Mouse (Mus musculus) C2C12 (cell line): ENCODE results near the gene Foxn3. TPM values are rescaled to one million over a fixed set of nuclear protein-coding genes. Genes with fewer than 3 reads are reported as not detected.

Source experiments
- H3K27me3 ChIP-seq: one replicate; pipeline ENCODE4 v1.6.1; 2011; ENCODE audit not compliant: control insufficient read depth, insufficient read depth, insufficient read length
- H3K36me3 ChIP-seq: one replicate; pipeline ENCODE4 v1.6.1; 2011; ENCODE audit not compliant: control insufficient read depth, insufficient read depth
- H3K4me3 ChIP-seq: one replicate; pipeline ENCODE4 v1.5.1; 2011; ENCODE audit warnings: mild to moderate bottlenecking, control low read depth; ENCODE audit not compliant: poor library complexity, insufficient read depth, severe bottlenecking
- H3K79me2 ChIP-seq: one replicate; pipeline ENCODE4 v1.6.1; 2011; ENCODE audit not compliant: control insufficient read depth, insufficient read depth
- H3K79me3 ChIP-seq: one replicate; pipeline ENCODE4 v1.6.1; 2011; ENCODE audit warnings: low read depth, control low read depth
- H3ac ChIP-seq: one replicate; pipeline ENCODE3; 2011; ENCODE audit warnings: low read depth; ENCODE audit not compliant: control insufficient read depth, insufficient read length
- CEBPB ChIP-seq: IDR thresholded peaks from one replicate; pipeline ENCODE4 v1.6.1; 2011; ENCODE audit warnings: low read depth, mild to moderate bottlenecking, control low read depth, moderate library complexity
- CTCF ChIP-seq: IDR thresholded peaks from one replicate; pipeline ENCODE4 v1.5.1; 2011; ENCODE audit not compliant: control insufficient read depth, insufficient read depth, insufficient read length
- FOSL1 ChIP-seq: IDR thresholded peaks from one replicate; pipeline ENCODE4 v1.8.0; 2011; ENCODE audit warnings: mild to moderate bottlenecking, low read length; ENCODE audit not compliant: poor library complexity, insufficient read depth, severe bottlenecking
- MAX ChIP-seq: IDR thresholded peaks from one replicate; pipeline ENCODE4 v1.6.1; 2011; ENCODE audit warnings: mild to moderate bottlenecking, control low read depth
- MYOD1 ChIP-seq: IDR thresholded peaks from one replicate; pipeline ENCODE4 v1.6.1; 2011; ENCODE audit warnings: low read depth; ENCODE audit not compliant: control insufficient read depth, insufficient read length
- MYOG ChIP-seq: IDR thresholded peaks from one replicate; pipeline ENCODE4 v1.6.1; 2011; ENCODE audit not compliant: control insufficient read depth, insufficient read length; ENCODE audit errors: extremely low read depth
- USF1 ChIP-seq: IDR thresholded peaks from one replicate; pipeline ENCODE4 v1.6.1; 2011; ENCODE audit warnings: low read depth, mild to moderate bottlenecking, control low read depth, moderate library complexity
- polyA plus RNA-seq: library from polyadenylated mRNA; unstranded; fragments of >200 nt; fragmentation: generic; extraction: Trizol; gene quantifications from one replicate; pipeline ENCODE4 v1.2.1, GENCODE M21; 2012; ENCODE audit warnings: missing spikeins

The Foxn3 gene
- polyA plus RNA-seq, 1 experiment = 4.2 TPM

- no peaks in the 10 kb centered on the region for H3K36me3 ChIP-seq
- no peaks in the 10 kb centered on the region for H3K79me2 ChIP-seq
- no peak overlapping the region for H3ac ChIP-seq
- TF ChIP-seq USF1 = no peak
- TF ChIP-seq FOSL1 = no peak
- TF ChIP-seq CTCF = no peak
- no peak for TF ChIP-seq CEBPB
- TF ChIP-seq MAX = no peak
- no peak for TF ChIP-seq MYOD1
- TF ChIP-seq MYOG = no peak
- no peaks in the 10 kb centered on the region for H3K79me3 ChIP-seq
- peaks cover 3% of the 10 kb centered on the region for H3K27me3 ChIP-seq
- H3K4me3 ChIP-seq = no peak overlapping the region
These were observed 24.0 kb upstream of the Foxn3 start for GRCm38 (mm10) chr12:99587338-99587737.

GRCm38 (mm10) chr12:99579989-99580388, 16.6 kb upstream of the Foxn3 start:
- Histone ChIP-seq H3K79me2 (no peaks in the 10 kb centered on the region), H3K27me3 (peaks cover 8% of the 10 kb centered on the region), H3K36me3 (no peaks in the 10 kb centered on the region), H3ac (no peak overlapping the region), H3K79me3 (no peaks in the 10 kb centered on the region), H3K4me3 (no peak overlapping the region)
- no peak for TF ChIP-seq USF1
- no peak for TF ChIP-seq CEBPB
- no peak for TF ChIP-seq MAX
- TF ChIP-seq FOSL1 = no peak
- no peak for TF ChIP-seq MYOD1
- TF ChIP-seq CTCF = no peak

GRCm38 (mm10) chr12:99576682-99577081, 13.3 kb upstream of the Foxn3 start:
- no peak overlapping the region for H3ac ChIP-seq
- H3K79me3 ChIP-seq = no peaks in the 10 kb centered on the region
- no peaks in the 10 kb centered on the region for H3K79me2 ChIP-seq
- no peak for TF ChIP-seq MYOG
- no peak for TF ChIP-seq MYOD1
- no peak for TF ChIP-seq MAX
- TF ChIP-seq CEBPB = no peak
- TF ChIP-seq CTCF = no peak
- TF ChIP-seq USF1 = no peak
- TF ChIP-seq FOSL1 = no peak
- no peak overlapping the region for H3K4me3 ChIP-seq
- H3K27me3 ChIP-seq = peaks cover 8% of the 10 kb centered on the region
- no peaks in the 10 kb centered on the region for H3K36me3 ChIP-seq

GRCm38 (mm10) chr12:99574299-99574698, 10.9 kb upstream of the Foxn3 start:
- H3K79me3 ChIP-seq = no peaks in the 10 kb centered on the region
- no peak for TF ChIP-seq MYOG
- no peak for TF ChIP-seq FOSL1
- TF ChIP-seq USF1 = no peak
- TF ChIP-seq MYOD1 = no peak
- TF ChIP-seq CEBPB = no peak
- TF ChIP-seq CTCF = no peak
- no peak for TF ChIP-seq MAX
- peaks cover 8% of the 10 kb centered on the region for H3K27me3 ChIP-seq
- no peaks in the 10 kb centered on the region for H3K79me2 ChIP-seq
- H3K36me3 ChIP-seq = no peaks in the 10 kb centered on the region
- H3K4me3 ChIP-seq = no peak overlapping the region
- H3ac ChIP-seq = no peak overlapping the region

- Histone ChIP-seq H3K27me3 (peaks cover 4% of the 10 kb centered on the region), H3K36me3 (no peaks in the 10 kb centered on the region)
- no peak for TF ChIP-seq USF1
- TF ChIP-seq FOSL1 = no peak
- TF ChIP-seq MYOG = no peak
- TF ChIP-seq CTCF = no peak
- TF ChIP-seq MAX = no peak
- no peak for TF ChIP-seq CEBPB
- no peak for TF ChIP-seq MYOD1
These were observed 9.7 kb upstream of the Foxn3 start for GRCm38 (mm10) chr12:99573036-99573435.

GRCm38 (mm10) chr12:99571999-99572398, 8.6 kb upstream of the Foxn3 start:
- Histone ChIP-seq H3K4me3 (no peak overlapping the region), H3K79me3 (no peaks in the 10 kb centered on the region), H3K36me3 (no peaks in the 10 kb centered on the region), H3ac (no peak overlapping the region), H3K27me3 (no peaks in the 10 kb centered on the region), H3K79me2 (no peaks in the 10 kb centered on the region)
- TF ChIP-seq USF1 (no peak), MAX (no peak), MYOD1 (no peak), CTCF (no peak), FOSL1 (no peak), CEBPB (no peak), MYOG (no peak)

More at GRCm38 (mm10) chr12:99573036-99573435, 9.7 kb upstream of the Foxn3 start:
- H3K4me3 ChIP-seq = no peak overlapping the region
- no peak overlapping the region for H3ac ChIP-seq
- H3K79me2 ChIP-seq = no peaks in the 10 kb centered on the region
- no peaks in the 10 kb centered on the region for H3K79me3 ChIP-seq
